Mouse (Mus musculus) megakaryocyte, embryonic 14.5 days (primary cell): ENCODE data around the gene Pgs1. TPM values are rescaled to one million over a fixed set of nuclear protein-coding genes. Genes with fewer than 3 reads are reported as not detected.

Source experiments
- H3K27me3 ChIP-seq: replicated peaks from 2 replicates; pipeline ENCODE3; 2012; ENCODE audit warnings: inconsistent platforms
- H3K36me3 ChIP-seq: replicated peaks from 2 replicates; pipeline ENCODE3; 2012; ENCODE audit warnings: low read length, inconsistent platforms, mixed read lengths
- H3K4me1 ChIP-seq: 2 replicates; pipeline ENCODE4 v1.6.1; 2012; ENCODE audit warnings: inconsistent platforms
- H3K4me3 ChIP-seq: replicated peaks from 2 replicates; pipeline ENCODE3; 2012; ENCODE audit warnings: moderate library complexity, mild to moderate bottlenecking, inconsistent platforms
- H3K9me3 ChIP-seq: 2 replicates; pipeline ENCODE4 v1.6.1; 2012; ENCODE audit warnings: inconsistent platforms
- FLI1 ChIP-seq: IDR thresholded peaks from 2 replicates; pipeline ENCODE4 v1.6.1; 2012; ENCODE audit warnings: low read length, inconsistent platforms, mixed read lengths
- GATA1 ChIP-seq: IDR thresholded peaks from 3 replicates; pipeline ENCODE4 v1.6.1; 2012; ENCODE audit warnings: mixed read lengths, low read length, inconsistent platforms, borderline replicate concordance
- polyA plus RNA-seq: library from polyadenylated mRNA; stranded (reverse); fragments of >175 nt; gene quantifications from 2 replicates; pipeline ENCODE4 v1.2.3, GENCODE M21; 2012; ENCODE audit warnings: low replicate concordance; ENCODE audit not compliant: insufficient read depth

The Pgs1 gene
- polyA plus RNA-seq, 1 experiment = 43.0 TPM

DNA sequence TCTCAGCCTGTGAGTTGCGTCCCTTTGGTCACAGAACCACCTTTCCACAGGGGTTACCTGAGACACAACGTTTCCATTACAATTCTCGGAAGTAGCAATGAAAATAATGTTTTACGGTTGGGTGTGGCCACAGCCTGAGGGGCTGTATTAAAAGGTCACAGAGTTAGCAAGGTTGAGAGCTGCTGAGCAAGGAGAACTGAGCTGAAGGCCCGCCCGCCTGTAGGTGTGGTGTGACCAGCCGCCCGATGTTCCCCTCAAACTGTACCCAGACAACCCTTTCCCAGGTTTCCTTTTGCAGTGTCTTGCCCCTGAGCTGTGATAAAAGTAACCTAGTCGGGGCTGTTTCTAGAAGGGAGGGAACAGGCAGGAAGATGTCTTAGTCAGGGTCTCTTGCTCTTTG is 49.0 kb downstream of the Pgs1 start:
- Histone ChIP-seq H3K36me3 (peaks cover 27% of the 10 kb centered on the region), H3K9me3 (peaks cover 22% of the 10 kb centered on the region), H3K27me3 (peaks cover 32% of the 10 kb centered on the region), H3K4me1 (peaks cover 24% of the 10 kb centered on the region), H3K4me3 (no peak overlapping the region)
- TF ChIP-seq FLI1 = no peak
- TF ChIP-seq GATA1 = no peak

DNA sequence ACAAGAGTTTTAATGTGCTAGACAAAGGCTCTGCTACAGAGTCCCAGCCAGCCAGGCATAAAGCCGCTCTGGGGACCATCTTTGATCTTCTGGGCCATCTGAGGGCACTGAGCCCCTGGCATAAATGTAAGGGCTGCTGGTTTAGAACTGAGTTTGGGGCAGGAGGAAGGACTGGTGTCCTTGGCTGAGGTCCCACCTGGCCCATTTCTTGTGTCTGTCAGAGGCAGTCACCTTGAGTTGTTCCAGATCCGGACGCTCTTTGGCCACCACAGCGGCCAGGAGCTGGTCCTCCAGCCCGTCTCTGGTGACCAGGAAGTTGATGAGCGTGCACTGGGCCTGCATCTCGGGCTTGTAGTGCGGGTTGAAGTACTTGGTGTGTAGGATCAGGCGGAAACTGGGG is 56.7 kb downstream of the Pgs1 start:
- H3K4me3 ChIP-seq = no peak overlapping the region
- no peaks in the 10 kb centered on the region for H3K9me3 ChIP-seq
- peaks cover 37% of the 10 kb centered on the region for H3K4me1 ChIP-seq
- H3K27me3 ChIP-seq = peaks cover 58% of the 10 kb centered on the region
- TF ChIP-seq FLI1 = no peak
- no peak for TF ChIP-seq GATA1
- peaks cover 3% of the 10 kb centered on the region for H3K36me3 ChIP-seq

DNA sequence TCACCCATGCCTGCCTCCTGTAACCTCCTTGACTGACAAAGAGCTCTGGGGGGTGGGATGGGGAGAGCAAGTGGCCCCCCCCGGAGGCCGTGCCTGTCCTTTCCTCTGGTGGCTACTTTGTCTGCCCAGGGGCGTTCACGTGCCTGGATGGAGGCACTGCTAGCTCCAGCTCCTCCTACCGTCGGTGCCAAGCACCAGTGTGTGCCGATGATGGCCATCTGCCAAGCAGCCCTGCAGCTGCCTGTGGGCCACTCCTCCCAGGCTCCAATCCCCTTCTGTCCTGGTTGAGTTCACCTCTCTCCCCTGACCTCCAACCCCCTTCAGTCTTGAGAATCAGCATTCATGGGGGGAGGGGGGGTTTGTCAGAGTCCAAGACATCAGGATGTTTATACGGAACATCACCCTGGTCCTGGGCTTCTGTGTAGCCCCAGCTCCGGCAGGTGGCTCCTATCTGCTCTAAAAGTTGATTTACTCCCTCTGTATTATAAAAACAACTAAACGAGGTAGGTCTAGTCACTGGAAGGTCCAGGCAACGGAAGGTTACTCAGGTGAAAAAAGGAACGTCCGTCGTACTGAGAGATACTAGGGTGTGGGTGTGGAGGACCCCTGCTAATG is 57.3 kb downstream of the Pgs1 start:
- Histone ChIP-seq H3K36me3 (peaks cover 3% of the 10 kb centered on the region), H3K9me3 (no peaks in the 10 kb centered on the region), H3K27me3 (peaks cover 58% of the 10 kb centered on the region), H3K4me3 (peak overlapping the region; percentile 75), H3K4me1 (peaks cover 31% of the 10 kb centered on the region)
- TF ChIP-seq GATA1 = no peak
- TF ChIP-seq FLI1 = no peak

DNA sequence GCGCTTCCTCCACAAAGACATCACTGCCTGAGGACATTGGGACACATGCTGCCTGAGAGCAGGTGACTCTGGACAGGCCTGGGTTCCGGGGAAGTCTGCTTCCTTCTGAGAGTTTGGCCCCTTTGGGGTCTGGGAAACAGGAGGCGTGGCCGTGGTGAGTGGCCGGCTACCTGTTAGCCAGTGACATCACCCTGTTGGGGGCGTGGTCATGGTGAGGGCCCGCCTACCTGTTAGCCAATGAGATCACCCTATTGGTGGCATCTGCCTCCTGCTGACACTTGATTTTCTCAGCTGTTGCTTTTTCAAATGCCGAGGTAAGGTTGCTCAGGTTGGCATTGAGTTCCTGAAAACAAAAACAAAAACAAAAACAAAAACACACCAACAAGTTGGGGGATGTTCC is 63.5 kb downstream of the Pgs1 start:
- H3K4me3 ChIP-seq = no peak overlapping the region
- H3K4me1 ChIP-seq = peaks cover 3% of the 10 kb centered on the region; the same call in 1 of the 2 replicates
- H3K27me3 ChIP-seq = peaks cover 59% of the 10 kb centered on the region
- no peaks in the 10 kb centered on the region for H3K36me3 ChIP-seq
- TF ChIP-seq FLI1 (no peak), GATA1 (no peak)
- no peaks in the 10 kb centered on the region for H3K9me3 ChIP-seq

GRCm38 (mm10) chr11:118050174-118050573 is 64.1 kb downstream of the Pgs1 start:
- H3K36me3 ChIP-seq = no peaks in the 10 kb centered on the region
- H3K27me3 ChIP-seq = peaks cover 63% of the 10 kb centered on the region
- H3K4me3 ChIP-seq = no peak overlapping the region
- H3K9me3 ChIP-seq = no peaks in the 10 kb centered on the region
- TF ChIP-seq FLI1 (no peak), GATA1 (no peak)
- H3K4me1 ChIP-seq = peaks cover 1% of the 10 kb centered on the region; the same call in 1 of the 2 replicates

DNA sequence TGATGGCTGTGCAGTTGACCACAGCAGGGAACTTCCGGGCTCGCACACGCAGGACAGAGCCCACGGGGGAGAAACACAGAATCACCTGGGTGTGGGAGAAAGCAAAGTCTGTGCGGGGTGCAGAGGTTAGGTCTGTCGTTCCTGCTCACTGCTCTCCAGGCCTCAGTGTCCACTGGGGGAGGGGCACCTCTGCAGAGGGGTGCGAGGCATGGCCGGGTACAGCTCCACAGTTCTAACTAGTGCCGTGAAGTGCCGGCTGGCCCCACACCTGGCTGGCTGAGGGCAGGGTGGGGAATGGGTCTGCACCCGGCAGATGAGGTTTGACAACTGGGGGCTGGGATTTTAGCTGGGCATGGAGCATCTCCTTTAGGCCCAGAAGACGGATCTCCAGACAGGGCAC is 72.3 kb downstream of the Pgs1 start:
- H3K4me3 ChIP-seq = no peak overlapping the region
- H3K36me3 ChIP-seq = no peaks in the 10 kb centered on the region
- peaks cover 73% of the 10 kb centered on the region for H3K27me3 ChIP-seq
- H3K9me3 ChIP-seq = no peaks in the 10 kb centered on the region
- H3K4me1 ChIP-seq = peaks cover 12% of the 10 kb centered on the region
- TF ChIP-seq GATA1 = no peak
- TF ChIP-seq FLI1 = no peak

DNA sequence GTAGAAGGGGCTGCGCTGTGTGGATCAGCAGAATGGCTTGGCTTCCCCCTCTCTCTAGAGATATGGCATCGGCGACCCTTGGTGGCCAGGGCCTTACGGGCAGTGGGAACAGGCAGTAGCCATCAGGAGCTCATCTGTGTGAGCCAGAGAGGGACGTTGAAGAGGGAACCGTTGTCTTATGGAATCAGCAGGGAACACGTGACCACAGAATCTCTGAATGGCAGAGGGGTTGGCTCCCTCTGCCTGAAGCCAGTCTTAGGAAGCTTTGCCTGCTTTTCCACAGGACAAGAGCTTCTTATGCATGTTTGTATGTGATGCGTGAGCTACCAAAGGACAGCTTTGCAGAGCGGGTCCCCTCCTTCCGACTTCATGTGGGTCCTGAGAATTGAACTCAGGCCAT is 72.8 kb downstream of the Pgs1 start:
- Histone ChIP-seq H3K4me1 (peaks cover 12% of the 10 kb centered on the region), H3K4me3 (no peak overlapping the region), H3K36me3 (no peaks in the 10 kb centered on the region), H3K27me3 (peaks cover 73% of the 10 kb centered on the region), H3K9me3 (no peaks in the 10 kb centered on the region)
- TF ChIP-seq FLI1 (no peak), GATA1 (no peak)

GRCm38 (mm10) chr11:118060038-118060437 is 73.9 kb downstream of the Pgs1 start:
- peaks cover 12% of the 10 kb centered on the region for H3K4me1 ChIP-seq
- H3K9me3 ChIP-seq = no peaks in the 10 kb centered on the region
- TF ChIP-seq GATA1 = no peak
- no peak for TF ChIP-seq FLI1
- H3K27me3 ChIP-seq = peaks cover 73% of the 10 kb centered on the region
- no peak overlapping the region for H3K4me3 ChIP-seq
- no peaks in the 10 kb centered on the region for H3K36me3 ChIP-seq

DNA sequence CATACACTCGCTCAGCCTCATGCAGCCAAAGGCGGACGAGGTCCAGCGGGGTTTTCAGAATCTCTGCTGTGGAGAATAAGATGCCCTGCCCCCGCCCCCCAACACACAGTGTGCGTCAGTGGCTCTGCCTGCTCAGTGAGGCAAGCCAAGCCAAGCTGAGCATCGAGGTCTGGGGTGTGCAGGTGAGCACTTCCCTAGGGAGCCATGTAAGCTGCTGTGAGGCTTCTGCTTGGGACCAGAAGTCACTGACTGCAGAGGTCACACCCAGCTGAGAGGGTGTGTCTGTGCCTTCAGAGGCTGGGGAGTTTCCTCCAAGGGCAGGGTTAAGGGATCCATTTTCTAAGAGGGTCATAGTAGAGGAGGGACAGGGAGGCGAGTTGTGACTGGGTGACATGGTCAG is 81.5 kb downstream of the Pgs1 start:
- peaks cover 85% of the 10 kb centered on the region for H3K27me3 ChIP-seq
- H3K9me3 ChIP-seq = no peaks in the 10 kb centered on the region
- no peak overlapping the region for H3K4me3 ChIP-seq
- H3K36me3 ChIP-seq = no peaks in the 10 kb centered on the region
- H3K4me1 ChIP-seq = peaks cover 1% of the 10 kb centered on the region; the same call in 1 of the 2 replicates
- TF ChIP-seq GATA1 (no peak), FLI1 (no peak)

- H3K4me1 ChIP-seq = peaks cover 4% of the 10 kb centered on the region; the same call in 1 of the 2 replicates
- H3K4me3 ChIP-seq = no peak overlapping the region
- no peaks in the 10 kb centered on the region for H3K36me3 ChIP-seq
- H3K27me3 ChIP-seq = peaks cover 87% of the 10 kb centered on the region
- TF ChIP-seq FLI1 (no peak), GATA1 (no peak)
- H3K9me3 ChIP-seq = no peaks in the 10 kb centered on the region
Observed at GRCm38 (mm10) chr11:118068812-118069332, 82.8 kb downstream of the Pgs1 start.
